Mouse (Mus musculus) forebrain, embryonic 14.5 days (tissue): ENCODE measurements at regions not wholly inside any gene's neighbourhood (a gene's known extent, or its start where the extent isn't known, plus 50 kb on each side); places are given as distances from the start of the nearest gene placed in this dataset.

Experiments
- ATAC-seq: fragments of 200-750 bp; cut with Nextera tagmentation; 2 replicates; pipeline ENCODE4 v1.8.0; 2017; ENCODE audit warnings: mild to moderate bottlenecking, moderate library complexity
- DNase-seq: peaks from one replicate; pipeline ENCODE4 v3.0.0-alpha.2; 2015; ENCODE audit warnings: low spot score
- H3K27ac ChIP-seq: fragments of 300-500 bp; sonication (generic); 2 replicates; pipeline ENCODE4 v1.5.1; 2014; ENCODE audit warnings: low read depth, mild to moderate bottlenecking, control low read depth, low read length, moderate library complexity
- H3K27me3 ChIP-seq: fragments of 300-500 bp; sonication (generic); replicated peaks from 2 replicates; pipeline ENCODE4 v1.6.1; 2014; ENCODE audit warnings: low read length, control low read depth, mixed read lengths; ENCODE audit not compliant: control insufficient read depth, insufficient read depth
- H3K36me3 ChIP-seq: fragments of 300-500 bp; sonication (generic); 2 replicates; pipeline ENCODE4 v1.6.1; 2014; ENCODE audit warnings: low read length, control low read depth; ENCODE audit not compliant: control insufficient read depth, insufficient read depth
- H3K4me1 ChIP-seq: fragments of 300-500 bp; sonication (generic); 2 replicates; pipeline ENCODE4 v1.6.1; 2014; ENCODE audit warnings: antibody characterized with exemption, low read length, control low read depth; ENCODE audit not compliant: control insufficient read depth, insufficient read depth
- H3K4me2 ChIP-seq: fragments of 300-500 bp; sonication (generic); 2 replicates; pipeline ENCODE4 v1.6.1; 2014; ENCODE audit warnings: mild to moderate bottlenecking, control low read depth, low read length
- H3K4me3 ChIP-seq: fragments of 300-500 bp; sonication (generic); 2 replicates; pipeline ENCODE4 v1.5.1; 2014; ENCODE audit warnings: low read depth, low read length, control low read depth
- H3K9ac ChIP-seq: fragments of 300-500 bp; sonication (generic); 2 replicates; pipeline ENCODE4 v1.6.1; 2014; ENCODE audit warnings: mild to moderate bottlenecking, low read length, control low read depth, moderate library complexity
- H3K9me3 ChIP-seq: fragments of 300-500 bp; sonication (generic); replicated peaks from 2 replicates; pipeline ENCODE4 v1.6.1; 2016; ENCODE audit warnings: low read length, control low read depth, mixed read lengths; ENCODE audit not compliant: control insufficient read depth
- WGBS: fragments of 180-500 bp; shearing (Covaris S2); extraction: QIAGEN DNeasy Blood & Tissue Kit; methylation state at CpG from one replicate; pipeline ENCODE4 v1.1.7; 2014; 5-methylcytosine and 5-hydroxymethylcytosine counted together

DNA sequence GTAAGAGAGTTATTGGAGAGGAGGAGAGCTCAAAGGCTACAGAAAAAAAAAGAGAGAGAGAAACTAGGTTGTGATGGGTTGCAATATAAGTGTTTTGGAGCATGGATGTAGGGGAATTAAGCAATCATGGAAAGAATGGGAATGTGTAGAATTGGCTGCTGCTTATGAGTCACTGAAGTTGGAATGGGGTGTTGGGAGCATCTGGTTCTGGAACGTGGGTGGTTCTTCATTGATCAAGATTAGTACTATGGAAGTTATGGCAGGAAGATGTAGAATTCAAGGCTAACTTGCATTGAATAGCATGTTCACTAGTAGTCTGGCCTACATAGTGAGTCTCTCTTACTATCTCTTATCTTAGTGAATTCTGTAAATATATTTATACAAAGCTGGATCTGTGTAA lies 1526.4 kb upstream of the Got2 start:
- no peak for ATAC-seq
- Histone ChIP-seq H3K4me3 (no peak overlapping the region), H3K36me3 (no peaks in the 10 kb centered on the region), H3K9ac (no peak overlapping the region), H3K4me2 (no peak overlapping the region), H3K27me3 (no peaks in the 10 kb centered on the region), H3K4me1 (no peaks in the 10 kb centered on the region), H3K27ac (no peak overlapping the region), H3K9me3 (no peaks in the 10 kb centered on the region)
- 69% methylated on average over 1 of the region's 1 CpGs for WGBS
- no peak for DNase-seq

DNA sequence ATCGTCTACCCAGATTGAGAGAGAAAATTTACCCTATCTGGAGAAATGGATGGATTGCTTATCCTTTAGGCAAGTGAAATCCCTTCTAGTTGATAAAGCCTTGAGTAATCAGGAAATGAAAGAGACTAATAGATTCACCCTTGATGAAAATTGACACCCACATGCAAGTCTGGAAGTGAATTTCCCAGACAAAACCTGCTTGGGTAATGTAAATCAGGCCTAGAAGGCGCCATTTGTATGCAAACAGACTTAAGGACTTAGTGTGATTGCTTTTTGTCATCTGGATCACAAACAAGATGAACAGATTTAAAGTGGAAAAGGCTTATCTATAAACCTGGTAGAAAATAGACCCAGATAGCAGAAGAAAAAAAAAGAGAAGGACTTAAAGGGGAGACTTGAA lies 1515.0 kb upstream of the Got2 start:
- H3K4me2 ChIP-seq = no peak overlapping the region
- H3K36me3 ChIP-seq = no peaks in the 10 kb centered on the region
- H3K9ac ChIP-seq = no peak overlapping the region
- no peaks in the 10 kb centered on the region for H3K27me3 ChIP-seq
- 70% methylated on average over 2 of the region's 2 CpGs for WGBS
- DNase-seq (no peak), ATAC-seq (no peak)
- no peaks in the 10 kb centered on the region for H3K4me1 ChIP-seq
- H3K9me3 ChIP-seq = no peaks in the 10 kb centered on the region
- no peak overlapping the region for H3K4me3 ChIP-seq
- no peak overlapping the region for H3K27ac ChIP-seq

GRCm38 (mm10) chr8:97397327-97397719 lies 1509.0 kb upstream of the Got2 start:
- no peak for DNase-seq
- peak overlapping the region; percentile 56; the same call in 1 of the 2 replicates for H3K27ac ChIP-seq
- ATAC-seq = peak; percentile 83

GRCm38 (mm10) chr8:97396634-97397326 lies 1508.4 kb upstream of the Got2 start:
- DNase-seq = peak; percentile 81
- Histone ChIP-seq H3K9me3 (no peaks in the 10 kb centered on the region), H3K4me2 (no peak overlapping the region), H3K27ac (no peak overlapping the region; the same call in 1 of the 2 replicates), H3K4me1 (peaks cover 5% of the 10 kb centered on the region; the same call in 1 of the 2 replicates), H3K36me3 (no peaks in the 10 kb centered on the region), H3K4me3 (no peak overlapping the region), H3K27me3 (no peaks in the 10 kb centered on the region), H3K9ac (no peak overlapping the region)
- WGBS = 7% methylated on average over 5 of the region's 5 CpGs
- peak; percentile 87 for ATAC-seq

More at GRCm38 (mm10) chr8:97397327-97397719, 1509.0 kb upstream of the Got2 start:
- Histone ChIP-seq H3K4me3 (no peak overlapping the region), H3K4me2 (no peak overlapping the region), H3K9ac (no peak overlapping the region), H3K9me3 (no peaks in the 10 kb centered on the region), H3K36me3 (no peaks in the 10 kb centered on the region), H3K4me1 (peaks cover 5% of the 10 kb centered on the region; the same call in 1 of the 2 replicates), H3K27me3 (no peaks in the 10 kb centered on the region)
- 6% methylated on average over 7 of the region's 7 CpGs for WGBS

DNA sequence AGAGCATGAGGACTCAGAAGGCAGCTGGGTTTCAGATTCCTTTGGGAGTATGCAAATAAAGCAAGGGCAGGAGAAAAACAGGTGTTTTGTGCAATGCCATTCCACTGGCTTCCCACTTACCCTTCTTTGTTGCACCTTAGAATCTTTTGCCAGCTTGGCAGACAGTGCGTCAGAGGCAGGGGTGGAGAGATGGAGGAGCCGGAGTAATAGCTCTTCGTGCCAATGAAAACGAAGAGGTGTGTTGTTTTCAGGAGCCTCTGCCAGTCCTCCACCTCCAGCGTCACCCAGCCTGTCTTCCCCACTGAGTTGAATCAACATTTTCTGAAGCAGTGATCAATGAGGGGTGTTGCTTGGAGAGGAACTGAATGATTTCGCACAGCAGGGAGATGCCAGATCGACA lies 1501.3 kb upstream of the Got2 start:
- 5% methylated on average over 7 of the region's 7 CpGs for WGBS
- Histone ChIP-seq H3K27me3 (no peaks in the 10 kb centered on the region), H3K9me3 (no peaks in the 10 kb centered on the region), H3K4me3 (no peak overlapping the region), H3K4me1 (peaks cover 5% of the 10 kb centered on the region), H3K4me2 (no peak overlapping the region), H3K9ac (no peak overlapping the region), H3K27ac (no peak overlapping the region), H3K36me3 (no peaks in the 10 kb centered on the region)
- DNase-seq (peak; percentile 27), ATAC-seq (0 out of 2 replicates have a peak, but pooled peaks have one; percentile 34)

- Histone ChIP-seq H3K27ac (no peak overlapping the region), H3K4me1 (peaks cover 5% of the 10 kb centered on the region), H3K9me3 (no peaks in the 10 kb centered on the region), H3K27me3 (no peaks in the 10 kb centered on the region), H3K36me3 (no peaks in the 10 kb centered on the region), H3K9ac (no peak overlapping the region), H3K4me2 (no peak overlapping the region), H3K4me3 (no peak overlapping the region)
- DNase-seq (peak; percentile 8), ATAC-seq (no peak)
- 29% methylated on average over 2 of the region's 2 CpGs for whole genome bisulfite sequencing
Observed at GRCm38 (mm10) chr8:97389149-97389548, 1500.8 kb upstream of the Got2 start.

- no peaks in the 10 kb centered on the region for H3K9me3 ChIP-seq
- no peak overlapping the region for H3K4me2 ChIP-seq
- H3K4me3 ChIP-seq = no peak overlapping the region
- H3K27me3 ChIP-seq = no peaks in the 10 kb centered on the region
- no peaks in the 10 kb centered on the region for H3K4me1 ChIP-seq
- 86% methylated on average over 3 of the region's 3 CpGs for WGBS
- H3K27ac ChIP-seq = no peak overlapping the region
- ATAC-seq = no peak
- no peak overlapping the region for H3K9ac ChIP-seq
- H3K36me3 ChIP-seq = no peaks in the 10 kb centered on the region
- DNase-seq = peak; percentile 13
Observed at GRCm38 (mm10) chr8:97374911-97375771, 1486.8 kb upstream of the Got2 start.

DNA sequence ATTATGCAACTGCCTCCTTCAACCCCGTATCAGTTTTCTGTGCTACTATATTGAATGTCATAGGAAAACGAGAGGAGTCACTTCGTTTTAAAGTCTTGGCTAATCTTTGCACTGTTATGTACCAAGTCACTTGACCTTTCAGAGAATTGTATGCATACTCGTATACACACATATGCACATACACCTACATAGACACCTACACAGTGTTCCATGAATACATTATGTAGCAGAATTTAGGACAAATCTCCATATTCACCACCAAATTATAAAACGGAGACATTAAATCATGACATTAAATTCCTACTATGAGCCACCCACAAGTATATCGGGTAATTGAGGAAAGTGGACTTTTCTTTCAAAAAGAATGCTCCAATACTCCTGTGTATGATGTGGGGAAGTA lies 1458.3 kb upstream of the Got2 start:
- Histone ChIP-seq H3K4me1 (no peaks in the 10 kb centered on the region), H3K4me3 (no peak overlapping the region), H3K9me3 (no peaks in the 10 kb centered on the region), H3K27me3 (no peaks in the 10 kb centered on the region), H3K36me3 (no peaks in the 10 kb centered on the region), H3K4me2 (no peak overlapping the region), H3K9ac (no peak overlapping the region), H3K27ac (no peak overlapping the region)
- DNase-seq (no peak), ATAC-seq (no peak)
- 82% methylated on average over 6 of the region's 6 CpGs for WGBS

DNA sequence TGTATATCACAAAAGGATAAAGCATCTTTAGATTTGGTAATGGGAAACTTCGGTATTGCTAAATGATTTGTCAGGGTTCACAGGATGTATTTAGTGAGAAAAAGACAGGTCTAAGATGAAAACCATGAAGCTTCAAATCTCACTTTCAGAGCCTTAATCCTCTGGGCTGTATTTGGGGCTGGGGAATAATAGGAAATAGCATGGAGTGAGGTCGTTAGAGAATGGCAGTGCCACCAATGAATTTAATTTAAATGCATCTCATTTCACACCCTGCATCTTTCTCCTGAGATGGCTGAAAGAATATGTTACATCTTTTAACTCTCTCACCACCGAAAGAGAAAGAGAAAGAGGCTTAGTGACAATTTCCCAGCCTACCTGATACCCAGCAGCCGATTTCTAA lies 1427.2 kb upstream of the Got2 start:
- H3K4me2 ChIP-seq = no peak overlapping the region
- no peaks in the 10 kb centered on the region for H3K36me3 ChIP-seq
- WGBS = 29% methylated on average over 4 of the region's 4 CpGs

More for the DNA sequence above, 1427.2 kb upstream of the Got2 start:
- Histone ChIP-seq H3K4me1 (no peaks in the 10 kb centered on the region), H3K27ac (no peak overlapping the region), H3K27me3 (no peaks in the 10 kb centered on the region), H3K4me3 (no peak overlapping the region), H3K9ac (no peak overlapping the region), H3K9me3 (no peaks in the 10 kb centered on the region)
- ATAC-seq = no peak
- DNase-seq = no peak
